Mouse (Mus musculus) CH12.LX (cell line): ENCODE measurements around the gene Dennd6a. TPM values are rescaled to one million over a fixed set of nuclear protein-coding genes. Genes with fewer than 3 reads are reported as not detected.

ENCODE experiments used
- DNase-seq: peaks from one replicate; pipeline ENCODE4 v3.0.0-alpha.2; 2013; ENCODE audit errors: extremely low read depth
- H3K27ac ChIP-seq: 2 replicates; pipeline ENCODE4 v1.5.1; 2012; ENCODE audit warnings: low read depth, mild to moderate bottlenecking, control low read depth, moderate library complexity; ENCODE audit not compliant: insufficient read depth
- H3K27me3 ChIP-seq: replicated peaks from 2 replicates; pipeline ENCODE3; 2012; ENCODE audit warnings: inconsistent platforms
- H3K36me3 ChIP-seq, 2 experiments: replicated peaks in 1 of 2; 2 replicates each; pipeline versions ENCODE3 to v1.6.1; 2012; ENCODE audit warnings: inconsistent platforms in 1 of 2, low read length in 1 of 2, mild to moderate bottlenecking in 1 of 2, mixed read lengths in 1 of 2, moderate library complexity in 1 of 2; ENCODE audit not compliant: control insufficient read depth in 1 of 2, insufficient read depth in 1 of 2
- H3K4me1 ChIP-seq, 2 experiments: 2 replicates each; pipeline ENCODE4 v1.6.1; 2012; ENCODE audit warnings: inconsistent platforms in 1 of 2, moderate library complexity in 1 of 2; ENCODE audit not compliant: insufficient read depth in 2 of 2, control insufficient read depth in 1 of 2
- H3K4me2 ChIP-seq: 2 replicates; pipeline ENCODE4 v1.6.1; 2012; ENCODE audit warnings: low read depth, mild to moderate bottlenecking, control low read depth; ENCODE audit not compliant: poor library complexity, insufficient read depth, severe bottlenecking
- H3K4me3 ChIP-seq, 3 experiments: fragments of 150-350 bp in 1 of 3; sonication (generic) in 1 of 3; replicated peaks in 1 of 3; 2 replicates each; pipeline versions ENCODE3 to v1.5.1; 2011 to 2012; ENCODE audit warnings: low read depth in 2 of 3, low read length in 2 of 3, mild to moderate bottlenecking in 2 of 3, moderate library complexity in 2 of 3, control low read depth in 1 of 3, improper control_type of control experiment in 1 of 3, inconsistent platforms in 1 of 3, mixed read lengths in 1 of 3; ENCODE audit not compliant: poor library complexity in 1 of 3
- H3K79me2 ChIP-seq: replicated peaks from 2 replicates; pipeline ENCODE4 v1.6.1; 2012; ENCODE audit warnings: mild to moderate bottlenecking, moderate library complexity; ENCODE audit not compliant: control insufficient read depth, poor library complexity, insufficient read depth, severe bottlenecking; ENCODE audit errors: extremely low read depth
- H3K9ac ChIP-seq: 2 replicates; pipeline ENCODE4 v1.6.1; 2012; ENCODE audit warnings: low read depth, mild to moderate bottlenecking, control low read depth, moderate library complexity; ENCODE audit not compliant: insufficient read depth
- H3K9me3 ChIP-seq: replicated peaks from 2 replicates; pipeline ENCODE3; 2012; ENCODE audit warnings: low read length, inconsistent platforms, mixed read lengths
- BHLHE40 ChIP-seq: IDR thresholded peaks from 2 replicates; pipeline ENCODE4 v1.6.1; 2011; ENCODE audit warnings: mild to moderate bottlenecking, low read depth, low read length, improper control_type of control experiment
- CHD2 ChIP-seq: IDR thresholded peaks from 2 replicates; pipeline ENCODE4 v1.6.1; 2011; ENCODE audit warnings: low read length, improper control_type of control experiment
- CTCF ChIP-seq, 2 experiments: IDR thresholded peaks in 1 of 2; conservative IDR thresholded peaks in 1 of 2; 2 replicates each; pipeline ENCODE4 v1.5.1; 2011 to 2012; ENCODE audit warnings: low read depth in 2 of 2, low read length in 2 of 2, improper control_type of control experiment in 1 of 2, inconsistent platforms in 1 of 2, mild to moderate bottlenecking in 1 of 2, moderate library complexity in 1 of 2
- E2F4 ChIP-seq: IDR thresholded peaks from 2 replicates; pipeline ENCODE4 v1.6.1; 2011; ENCODE audit warnings: low read depth, low read length, improper control_type of control experiment; ENCODE audit not compliant: insufficient replicate concordance
- ELF1 ChIP-seq: IDR thresholded peaks from 2 replicates; pipeline ENCODE4 v1.6.1; 2014; ENCODE audit warnings: low read depth, mild to moderate bottlenecking, inconsistent platforms, low read length, improper control_type of control experiment
- EP300 ChIP-seq: IDR thresholded peaks from 2 replicates; pipeline ENCODE4 v1.6.1; 2011; ENCODE audit warnings: low read length, improper control_type of control experiment
- ETS1 ChIP-seq: conservative IDR thresholded peaks from 2 replicates; pipeline ENCODE4 v1.6.1; 2012; ENCODE audit warnings: low read depth, mild to moderate bottlenecking, inconsistent platforms, low read length, improper control_type of control experiment, moderate library complexity
- GABPA ChIP-seq: IDR thresholded peaks from 2 replicates; pipeline ENCODE4 v1.6.1; 2012; ENCODE audit warnings: low read depth, low read length, improper control_type of control experiment, inconsistent platforms; ENCODE audit not compliant: insufficient replicate concordance
- HCFC1 ChIP-seq: IDR thresholded peaks from 2 replicates; pipeline ENCODE4 v1.6.1; 2012; ENCODE audit warnings: low read depth, mild to moderate bottlenecking, inconsistent platforms, low read length, improper control_type of control experiment
- IRF4 ChIP-seq: IDR thresholded peaks from 2 replicates; pipeline ENCODE4 v1.6.1; 2014; ENCODE audit warnings: low read depth, mild to moderate bottlenecking, inconsistent platforms, low read length, improper control_type of control experiment
- KAT2A ChIP-seq: IDR thresholded peaks from 2 replicates; pipeline ENCODE4 v1.6.1; 2012; ENCODE audit warnings: low read length, improper control_type of control experiment, inconsistent platforms; ENCODE audit not compliant: insufficient replicate concordance
- MAX ChIP-seq: IDR thresholded peaks from 2 replicates; pipeline ENCODE4 v1.6.1; 2011; ENCODE audit warnings: low read length, improper control_type of control experiment
- MEF2A ChIP-seq: IDR thresholded peaks from 2 replicates; pipeline ENCODE4 v1.6.1; 2014; ENCODE audit warnings: low read depth, mild to moderate bottlenecking, inconsistent platforms, low read length, improper control_type of control experiment, borderline replicate concordance
- MXI1 ChIP-seq: IDR thresholded peaks from 2 replicates; pipeline ENCODE4 v1.6.1; 2011; ENCODE audit warnings: mild to moderate bottlenecking, low read depth, low read length, improper control_type of control experiment
- MYC ChIP-seq: IDR thresholded peaks from 2 replicates; pipeline ENCODE4 v1.6.1; 2011; ENCODE audit warnings: low read depth, mild to moderate bottlenecking, improper control_type of control experiment, low read length
- NELFE ChIP-seq: IDR thresholded peaks from 2 replicates; pipeline ENCODE4 v1.6.1; 2011; ENCODE audit warnings: low read depth, low read length, improper control_type of control experiment
- NRF1 ChIP-seq: IDR thresholded peaks from 2 replicates; pipeline ENCODE4 v1.6.1; 2014; ENCODE audit warnings: low read depth, mild to moderate bottlenecking, inconsistent platforms, low read length, improper control_type of control experiment, moderate library complexity
- POLR2A ChIP-seq: IDR thresholded peaks from 2 replicates; pipeline ENCODE4 v1.6.1; 2011; ENCODE audit warnings: low read depth, mild to moderate bottlenecking, improper control_type of control experiment, low read length
- POLR2AphosphoS2 ChIP-seq: IDR thresholded peaks from 2 replicates; pipeline ENCODE4 v1.6.1; 2011; ENCODE audit warnings: low read depth, low read length, improper control_type of control experiment
- RAD21 ChIP-seq: IDR thresholded peaks from 2 replicates; pipeline ENCODE4 v1.6.1; 2011; ENCODE audit warnings: low read depth, mild to moderate bottlenecking, low read length, improper control_type of control experiment, moderate library complexity
- SIN3A ChIP-seq: IDR thresholded peaks from 2 replicates; pipeline ENCODE4 v1.6.1; 2012; ENCODE audit warnings: low read length, improper control_type of control experiment, inconsistent platforms
- SMC3 ChIP-seq: IDR thresholded peaks from 2 replicates; pipeline ENCODE4 v1.6.1; 2011; ENCODE audit warnings: low read depth, low read length, improper control_type of control experiment
- TBP ChIP-seq: conservative IDR thresholded peaks from 2 replicates; pipeline ENCODE4 v1.6.1; 2011; ENCODE audit warnings: low read depth, low read length, improper control_type of control experiment
- TCF12 ChIP-seq: IDR thresholded peaks from 2 replicates; pipeline ENCODE4 v1.6.1; 2014; ENCODE audit warnings: low read depth, mild to moderate bottlenecking, inconsistent platforms, low read length, improper control_type of control experiment
- UBTF ChIP-seq: IDR thresholded peaks from 2 replicates; pipeline ENCODE4 v1.6.1; 2012; ENCODE audit warnings: low read depth, mild to moderate bottlenecking, inconsistent platforms, low read length, improper control_type of control experiment, moderate library complexity
- ZKSCAN1 ChIP-seq: IDR thresholded peaks from 2 replicates; pipeline ENCODE4 v1.6.1; 2012; ENCODE audit warnings: low read depth, inconsistent platforms, low read length, improper control_type of control experiment, borderline replicate concordance
- ZMIZ1 ChIP-seq: IDR thresholded peaks from 2 replicates; pipeline ENCODE4 v1.6.1; 2012; ENCODE audit warnings: low read depth, mild to moderate bottlenecking, inconsistent platforms, low read length, improper control_type of control experiment
- ZNF384 ChIP-seq: IDR thresholded peaks from 2 replicates; pipeline ENCODE4 v1.6.1; 2012; ENCODE audit warnings: low read depth, low read length, improper control_type of control experiment, inconsistent platforms
- dilution Hi-C: fragments of 300-500 bp; cut with MboI; formaldehyde crosslinking; loops from 2 replicates; pipeline ENCODE4 v1.14.3; 2020; ENCODE audit warnings: low sequenced_read_pairs; ENCODE audit not compliant: extremely low pct_unique_long_range_greater_than_20kb, extremely low pct_ligation_motif_present
- in situ Hi-C: fragments of 300-500 bp; cut with MboI; formaldehyde crosslinking; loops from 3 replicates; pipeline ENCODE4 v1.14.3; 2019; ENCODE audit warnings: low sequenced_read_pairs, low pct_ligation_motif_present, low pct_unique_long_range_greater_than_20kb, mixed read lengths
- polyA plus RNA-seq: library from polyadenylated mRNA; unstranded; fragments of >175 nt; gene quantifications from 2 replicates; pipeline ENCODE4 v1.2.1, GENCODE M21; 2012; ENCODE audit warnings: low read depth; ENCODE audit not compliant: insufficient read length
- total RNA-seq, 2 experiments: library from RNA; depleted of rRNA; stranded (reverse); fragments of 300-350 nt in 1 of 2; fragments of >200 nt in 1 of 2; gene quantifications; 2 replicates each; pipeline ENCODE4 v1.2.3; 2012 to 2014

The Dennd6a gene
- total and polyA plus RNA-seq, 3 experiments, result 6.5 to 22.9 (median 13.0) TPM

DNA sequence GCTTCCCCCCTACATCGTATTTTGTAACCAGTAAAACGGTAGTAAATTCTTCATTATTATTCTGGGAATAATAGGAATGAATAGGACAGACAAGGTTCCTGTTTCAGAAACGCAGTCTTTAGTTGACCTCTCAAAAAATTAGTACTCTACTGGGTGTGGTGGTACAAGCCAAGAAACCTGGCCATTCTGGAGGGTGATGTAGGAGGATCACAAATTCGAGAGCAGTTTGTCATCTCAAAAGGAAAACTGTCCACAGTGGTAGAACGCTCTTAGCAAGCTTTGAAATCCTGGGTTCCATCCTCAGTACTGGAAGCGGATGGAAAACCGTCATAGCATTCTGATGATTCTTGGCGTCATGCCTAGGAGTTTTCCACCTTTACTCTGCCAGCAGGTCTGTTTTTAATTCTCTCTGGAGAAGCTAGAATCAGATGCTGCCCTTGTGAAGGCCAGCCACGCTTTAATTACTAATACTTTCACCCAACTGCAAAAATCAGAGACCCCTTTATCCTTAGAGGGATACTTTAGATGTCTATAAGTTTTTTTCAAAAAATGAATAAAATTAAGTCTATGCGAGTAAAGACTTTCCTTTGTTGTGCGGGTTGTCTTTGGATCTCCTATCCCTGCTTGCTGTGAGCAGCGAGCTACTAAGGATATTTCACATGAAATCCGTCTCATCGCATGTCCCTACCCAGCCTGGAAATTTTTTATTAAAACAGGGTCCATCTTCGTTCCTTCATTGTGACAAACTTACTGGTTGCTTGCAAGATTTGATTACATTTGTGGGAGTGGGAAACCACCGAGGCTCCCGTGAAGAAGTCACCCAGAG is 63.6 kb downstream of the Dennd6a start:
- H3K4me2 ChIP-seq, result peak overlapping the region; percentile 82
- peak overlapping the region; percentile 96 for H3K9ac ChIP-seq
- in situ Hi-C loops (no loop called here), dilution Hi-C loops (no loop called here)
- peak overlapping the region; percentile 53 to 95 (median 59) for H3K4me3 ChIP-seq
- H3K27me3 ChIP-seq, result no peaks in the 10 kb centered on the region
- no peak for TF ChIP-seq HCFC1
- peak; percentile 51; the same call in 1 of the 2 replicates for TF ChIP-seq EP300
- peak; percentile 63; the same call in 1 of the 2 replicates for TF ChIP-seq ETS1
- no peak for DNase-seq
- peaks cover 0 to 22% of the 10 kb centered on the region in 2 experiments; a peak in 2 of 4 replicates for H3K4me1 ChIP-seq
- H3K9me3 ChIP-seq, result no peaks in the 10 kb centered on the region
- peak overlapping the region; percentile 62 for H3K27ac ChIP-seq
- peaks cover 41% of the 10 kb centered on the region for H3K79me2 ChIP-seq
- peaks cover 1 to 8% of the 10 kb centered on the region in 2 experiments for H3K36me3 ChIP-seq

DNA sequence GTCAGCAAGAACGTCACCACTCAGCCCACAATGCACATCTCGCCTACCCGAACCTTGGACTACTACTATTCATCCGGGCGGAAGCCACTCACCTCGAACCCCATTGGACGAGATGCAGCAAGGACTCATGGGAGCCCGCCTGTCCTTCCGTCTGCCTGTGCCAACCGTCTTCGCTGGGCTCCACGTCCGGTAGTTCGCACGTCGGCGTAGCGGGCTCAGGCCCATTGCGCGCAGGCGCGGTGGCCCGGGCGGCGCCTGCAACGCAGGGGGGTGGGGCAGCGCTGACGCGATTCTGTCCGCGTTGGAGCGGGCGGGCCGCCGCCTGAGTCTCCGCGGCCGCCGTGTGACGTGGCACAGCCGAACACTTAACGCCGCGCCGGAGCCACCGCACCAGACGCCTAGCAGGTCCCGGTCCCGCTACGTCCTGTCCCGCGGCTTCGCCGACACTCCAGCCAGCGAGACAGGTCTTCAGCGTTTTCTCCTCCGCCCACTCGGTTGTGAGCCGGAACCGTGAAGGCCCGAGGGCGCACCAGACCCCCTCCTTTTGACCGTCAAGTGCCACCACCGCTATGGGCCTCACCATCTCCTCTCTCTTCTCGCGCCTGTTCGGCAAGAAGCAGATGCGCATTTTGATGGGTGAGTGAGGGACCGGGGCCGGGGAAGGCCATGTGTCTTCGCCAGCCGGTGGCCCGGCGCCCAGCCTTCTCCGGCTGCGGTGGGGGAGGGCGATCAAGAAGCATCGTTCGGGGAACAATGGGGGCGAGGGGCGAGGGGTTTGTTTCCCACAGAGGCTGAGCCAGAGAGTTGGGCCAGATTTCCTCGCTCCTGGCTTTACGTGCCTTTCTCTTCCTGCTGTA is 64.4 kb downstream of the Dennd6a start, which contains the start of gene Arf4:
TSS of gene Arf4 (plus strand) at position 224 of the 857 bp plus-strand sequence.
- in situ Hi-C loops (no loop called here), dilution Hi-C loops (no loop called here)
- H3K9ac ChIP-seq, result peak within 1 kb of the TSS; percentile 96
- H3K4me2 ChIP-seq, result peak within 1 kb of the TSS; percentile 82
- H3K79me2 ChIP-seq, result peaks cover 48% of the 10 kb centered on the region
- H3K4me3 ChIP-seq, result peak within 1 kb of the TSS; percentile 65 to 95 (median 84)
- H3K27ac ChIP-seq, result peak within 1 kb of the TSS; percentile 67
- peaks cover 0 to 2% of the 10 kb centered on the region in 2 experiments for H3K36me3 ChIP-seq
- no peaks in the 10 kb centered on the region for H3K9me3 ChIP-seq
- H3K27me3 ChIP-seq, result no peaks in the 10 kb centered on the region
- peaks cover 1 to 29% of the 10 kb centered on the region in 2 experiments; a peak in 3 of 4 replicates for H3K4me1 ChIP-seq
- TF ChIP-seq SMC3, result no peak
- peak; percentile 49; the same call in 1 of the 2 replicates for TF ChIP-seq IRF4
- TF ChIP-seq MEF2A, result peak; percentile 70; the same call in 1 of the 2 replicates
- no peak for TF ChIP-seq ZNF384
- TF ChIP-seq ZMIZ1, result peak; percentile 96
- TF ChIP-seq GABPA, result peak; percentile 22; the same call in 1 of the 2 replicates
- TF ChIP-seq KAT2A, result peak; percentile 85; the same call in 1 of the 2 replicates
- peak; percentile 8 for TF ChIP-seq ETS1
- peak; percentile 77 for TF ChIP-seq SIN3A
- peak; percentile 92 for TF ChIP-seq TBP
- peak; percentile 13; the same call in 1 of the 2 replicates for TF ChIP-seq BHLHE40
- TF ChIP-seq CTCF (conservative IDR thresholded peaks at IDR 0.05 in 1 of 2, IDR thresholded peaks at IDR 0.05 in 1 of 2; ENCODE audit: low read depth in 2 of 2, low read length in 2 of 2), result no peak
- TF ChIP-seq RAD21, result no peak
- peak; percentile 72 for TF ChIP-seq TCF12
- TF ChIP-seq NRF1, result peak; percentile 94
- no peak; the same call in 1 of the 2 replicates for TF ChIP-seq MAX
- no peak for TF ChIP-seq E2F4
- no peak for TF ChIP-seq UBTF
- peak; percentile 89 for TF ChIP-seq HCFC1
- peak; percentile 92 for TF ChIP-seq POLR2A
- TF ChIP-seq MYC, result no peak
- peak; percentile 96 for TF ChIP-seq ELF1
- peak; percentile 73 for TF ChIP-seq NELFE
- no peak for TF ChIP-seq ZKSCAN1
- TF ChIP-seq CHD2, result peak; percentile 77; the same call in 1 of the 2 replicates
- peak; percentile 91 for TF ChIP-seq POLR2AphosphoS2
- peak; percentile 58 for TF ChIP-seq MXI1
- DNase-seq, result peak; percentile 99
